Mouse (Mus musculus): Measurements from ENCODE around the gene Plpp7. TPM values are rescaled to one million over a fixed set of nuclear protein-coding genes. Genes with fewer than 3 reads are reported as not detected.
A peak's percentile ranks its signal among the peaks of the same experiment; 100 is the strongest.

Gene Plpp7
- polyA plus RNA-seq, 1 experiment from 2014 or later, result 11.7 TPM

DNA sequence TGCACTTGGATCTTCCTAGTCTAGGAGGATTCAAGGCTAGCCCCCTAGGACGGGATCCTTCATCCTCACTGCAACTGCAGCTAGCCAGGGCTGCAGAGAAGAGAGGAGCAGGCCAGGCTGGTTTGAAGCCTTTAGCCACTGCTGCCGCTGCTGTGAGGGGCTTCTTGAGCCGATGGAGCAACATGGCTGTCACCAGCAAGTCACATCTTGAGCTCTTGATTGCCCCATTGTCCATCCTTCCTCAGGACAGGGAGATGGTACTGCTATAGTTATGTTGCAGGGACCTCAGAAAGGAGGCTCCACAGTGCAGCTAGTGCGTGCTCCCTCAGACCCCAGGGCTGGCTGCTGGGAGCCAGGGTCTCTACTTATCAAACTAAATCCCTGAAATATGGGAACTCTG, 37.5 kb upstream of the Plpp7 start:
- no peak for DNase-seq (ENCODE audit: low spot score)
- no peak for ATAC-seq (ENCODE audit: low read depth)
- 79% methylated on average over 4 of the region's 4 CpGs for WGBS
- Histone ChIP-seq H3K4me3 (ENCODE audit: low read depth, low read length) (no peak overlapping the region), H3K27me3 (replicated peaks; ENCODE audit: control insufficient read depth, insufficient read depth, low read length) (no peaks in the 10 kb centered on the region), H3K4me2 (ENCODE audit: low read depth, low read length) (no peak overlapping the region), H3K27ac (replicated peaks; ENCODE audit: low read depth, low read length) (no peak overlapping the region), H3K36me3 (ENCODE audit: control insufficient read depth, insufficient read depth, low read length) (no peaks in the 10 kb centered on the region), H3K9ac (ENCODE audit: low read depth, low read length) (no peak overlapping the region), H3K4me1 (ENCODE audit: control insufficient read depth, insufficient read depth, low read length) (peaks cover 4% of the 10 kb centered on the region; the same call in 1 of the 2 replicates), H3K9me3 (ENCODE audit: control insufficient read depth, low read length) (no peaks in the 10 kb centered on the region)

DNA sequence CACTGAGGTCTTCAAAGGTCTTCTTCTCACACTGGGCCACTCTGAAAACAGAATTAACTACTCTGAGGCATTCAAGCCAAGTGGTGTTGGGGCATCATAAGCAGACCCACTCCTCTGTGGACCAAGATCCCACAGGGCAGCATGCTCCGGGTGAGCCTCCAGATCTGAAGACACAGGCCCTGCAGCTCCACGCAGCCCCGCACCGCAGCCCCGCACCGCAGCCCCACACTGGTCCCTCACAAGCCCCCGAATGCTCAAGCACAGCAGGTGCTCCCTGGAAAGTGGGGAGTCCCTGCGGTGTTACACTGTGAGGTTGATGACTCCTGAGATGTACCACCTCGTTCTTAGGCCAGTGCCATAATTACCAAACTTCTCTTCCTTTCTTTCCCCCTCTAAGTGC, 37.1 kb upstream of the Plpp7 start:
- H3K4me1 ChIP-seq (ENCODE audit: control insufficient read depth, insufficient read depth, low read length), result peaks cover 4% of the 10 kb centered on the region; the same call in 1 of the 2 replicates
- no peak overlapping the region for H3K4me2 ChIP-seq (ENCODE audit: low read depth, low read length)
- no peak overlapping the region for H3K4me3 ChIP-seq (ENCODE audit: low read depth, low read length)
- WGBS, result 76% methylated on average over 9 of the region's 9 CpGs
- DNase-seq (ENCODE audit: low spot score) (no peak), ATAC-seq (ENCODE audit: low read depth) (no peak)
- no peak overlapping the region for H3K9ac ChIP-seq (ENCODE audit: low read depth, low read length)
- no peaks in the 10 kb centered on the region for H3K27me3 ChIP-seq (replicated peaks; ENCODE audit: control insufficient read depth, insufficient read depth, low read length)
- no peak overlapping the region for H3K27ac ChIP-seq (replicated peaks; ENCODE audit: low read depth, low read length)
- no peaks in the 10 kb centered on the region for H3K9me3 ChIP-seq (ENCODE audit: control insufficient read depth, low read length)
- no peaks in the 10 kb centered on the region for H3K36me3 ChIP-seq (ENCODE audit: control insufficient read depth, insufficient read depth, low read length)

- 36% methylated on average over 5 of the region's 5 CpGs for WGBS
Observed at GRCm38 (mm10) chr2:32058716-32059115, 36.6 kb upstream of the Plpp7 start.

GRCm38 (mm10) chr2:32059613-32060012, 35.7 kb upstream of the Plpp7 start:
- Histone ChIP-seq H3K36me3 (ENCODE audit: control insufficient read depth, insufficient read depth, low read length) (no peaks in the 10 kb centered on the region), H3K4me3 (ENCODE audit: low read depth, low read length) (no peak overlapping the region), H3K4me2 (ENCODE audit: low read depth, low read length) (no peak overlapping the region), H3K27me3 (replicated peaks; ENCODE audit: control insufficient read depth, insufficient read depth, low read length) (no peaks in the 10 kb centered on the region), H3K9me3 (ENCODE audit: control insufficient read depth, low read length) (no peaks in the 10 kb centered on the region), H3K27ac (replicated peaks; ENCODE audit: low read depth, low read length) (no peak overlapping the region), H3K9ac (ENCODE audit: low read depth, low read length) (no peak overlapping the region), H3K4me1 (ENCODE audit: control insufficient read depth, insufficient read depth, low read length) (peaks cover 4% of the 10 kb centered on the region; the same call in 1 of the 2 replicates)
- DNase-seq (ENCODE audit: low spot score) (no peak), ATAC-seq (ENCODE audit: low read depth) (no peak)
- WGBS, result 77% methylated on average over 6 of the region's 6 CpGs

More at GRCm38 (mm10) chr2:32058716-32059115, 36.6 kb upstream of the Plpp7 start:
- no peaks in the 10 kb centered on the region for H3K36me3 ChIP-seq (ENCODE audit: control insufficient read depth, insufficient read depth, low read length)
- no peaks in the 10 kb centered on the region for H3K9me3 ChIP-seq (ENCODE audit: control insufficient read depth, low read length)
- H3K4me3 ChIP-seq (ENCODE audit: low read depth, low read length), result no peak overlapping the region
- H3K27ac ChIP-seq (replicated peaks; ENCODE audit: low read depth, low read length), result no peak overlapping the region
- H3K4me2 ChIP-seq (ENCODE audit: low read depth, low read length), result no peak overlapping the region
- no peaks in the 10 kb centered on the region for H3K27me3 ChIP-seq (replicated peaks; ENCODE audit: control insufficient read depth, insufficient read depth, low read length)
- H3K4me1 ChIP-seq (ENCODE audit: control insufficient read depth, insufficient read depth, low read length), result peaks cover 4% of the 10 kb centered on the region; the same call in 1 of the 2 replicates
- DNase-seq (ENCODE audit: low spot score), result no peak
- no peak for ATAC-seq (ENCODE audit: low read depth)
- no peak overlapping the region for H3K9ac ChIP-seq (ENCODE audit: low read depth, low read length)

DNA sequence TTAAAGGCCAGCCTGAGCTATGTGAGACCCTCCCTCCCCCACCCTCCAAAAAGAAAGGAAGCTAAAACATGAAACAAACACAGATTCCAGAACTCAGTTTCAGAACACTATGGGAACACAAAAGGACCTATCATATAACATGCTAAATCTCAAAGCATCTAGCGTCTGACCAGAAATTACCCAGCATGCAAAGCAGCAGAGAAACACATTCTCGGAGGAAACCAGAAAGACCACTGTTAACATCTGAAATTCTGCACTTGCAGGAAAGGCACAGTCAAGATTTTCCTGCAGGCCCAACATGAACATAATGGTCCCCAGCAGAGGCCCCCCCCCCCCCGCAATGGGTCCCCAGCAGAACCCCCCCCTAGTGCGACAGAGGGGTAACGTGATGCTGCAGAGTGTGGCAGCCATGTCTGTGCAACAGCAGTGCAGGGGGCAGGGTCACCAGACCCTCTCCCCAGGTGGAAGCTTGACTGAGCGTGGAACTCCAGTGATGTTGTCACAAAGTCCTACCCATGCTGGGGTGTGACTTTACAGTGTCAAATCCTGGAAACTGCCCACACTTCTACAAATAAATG, 35.0 kb upstream of the Plpp7 start:
- peak overlapping the region; percentile 20; the same call in 1 of the 2 replicates for H3K4me2 ChIP-seq (ENCODE audit: low read depth, low read length)
- WGBS, result 39% methylated on average over 6 of the region's 6 CpGs

DNA sequence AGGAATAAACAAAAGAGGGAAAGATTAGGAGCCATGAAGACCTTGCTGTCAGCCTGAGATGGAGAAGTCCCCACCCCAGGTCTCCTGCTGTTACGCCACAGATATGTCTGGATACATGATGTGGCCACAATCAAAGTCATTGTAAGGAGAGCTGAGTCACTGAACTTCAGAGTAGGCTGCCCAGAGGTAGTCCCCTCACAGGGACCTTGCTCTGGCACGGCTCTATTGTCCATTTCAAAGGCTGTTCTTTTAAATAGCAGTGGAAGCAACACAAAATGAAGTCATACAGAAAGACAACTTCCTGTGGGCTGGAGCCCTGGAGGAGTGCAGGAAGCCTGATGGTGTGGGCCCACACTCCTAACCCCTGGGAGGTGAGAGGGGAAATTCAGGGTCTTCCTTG, 34.1 kb upstream of the Plpp7 start:
- no peak overlapping the region for H3K4me2 ChIP-seq (ENCODE audit: low read depth, low read length)
- no peak overlapping the region for H3K9ac ChIP-seq (ENCODE audit: low read depth, low read length)
- ATAC-seq (ENCODE audit: low read depth) (no peak), DNase-seq (ENCODE audit: low spot score) (no peak)
- H3K9me3 ChIP-seq (ENCODE audit: control insufficient read depth, low read length), result no peaks in the 10 kb centered on the region
- H3K4me3 ChIP-seq (ENCODE audit: low read depth, low read length), result no peak overlapping the region
- H3K27ac ChIP-seq (replicated peaks; ENCODE audit: low read depth, low read length), result 0 out of 2 replicates have a peak overlapping the region, but pooled peaks have one; percentile 15
- H3K4me1 ChIP-seq (ENCODE audit: control insufficient read depth, insufficient read depth, low read length), result peaks cover 4% of the 10 kb centered on the region; the same call in 1 of the 2 replicates
- WGBS, result 78% methylated on average over 2 of the region's 2 CpGs
- no peaks in the 10 kb centered on the region for H3K36me3 ChIP-seq (ENCODE audit: control insufficient read depth, insufficient read depth, low read length)
- no peaks in the 10 kb centered on the region for H3K27me3 ChIP-seq (replicated peaks; ENCODE audit: control insufficient read depth, insufficient read depth, low read length)

More for the DNA sequence above, 35.0 kb upstream of the Plpp7 start:
- no peaks in the 10 kb centered on the region for H3K27me3 ChIP-seq (replicated peaks; ENCODE audit: control insufficient read depth, insufficient read depth, low read length)
- no peak for DNase-seq (ENCODE audit: low spot score)
- no peak overlapping the region for H3K9ac ChIP-seq (ENCODE audit: low read depth, low read length)
- H3K4me3 ChIP-seq (ENCODE audit: low read depth, low read length), result no peak overlapping the region
- peaks cover 4% of the 10 kb centered on the region; the same call in 1 of the 2 replicates for H3K4me1 ChIP-seq (ENCODE audit: control insufficient read depth, insufficient read depth, low read length)
- no peaks in the 10 kb centered on the region for H3K9me3 ChIP-seq (ENCODE audit: control insufficient read depth, low read length)
- H3K27ac ChIP-seq (replicated peaks; ENCODE audit: low read depth, low read length), result no peak overlapping the region
- H3K36me3 ChIP-seq (ENCODE audit: control insufficient read depth, insufficient read depth, low read length), result no peaks in the 10 kb centered on the region
- no peak for ATAC-seq (ENCODE audit: low read depth)

GRCm38 (mm10) chr2:32061722-32062505, 33.4 kb upstream of the Plpp7 start:
- Histone ChIP-seq H3K36me3 (ENCODE audit: control insufficient read depth, insufficient read depth, low read length) (no peaks in the 10 kb centered on the region), H3K9me3 (ENCODE audit: control insufficient read depth, low read length) (no peaks in the 10 kb centered on the region), H3K27ac (replicated peaks; ENCODE audit: low read depth, low read length) (no peak overlapping the region), H3K4me3 (ENCODE audit: low read depth, low read length) (no peak overlapping the region), H3K9ac (ENCODE audit: low read depth, low read length) (no peak overlapping the region), H3K27me3 (replicated peaks; ENCODE audit: control insufficient read depth, insufficient read depth, low read length) (no peaks in the 10 kb centered on the region), H3K4me2 (ENCODE audit: low read depth, low read length) (no peak overlapping the region), H3K4me1 (ENCODE audit: control insufficient read depth, insufficient read depth, low read length) (peaks cover 4% of the 10 kb centered on the region; the same call in 1 of the 2 replicates)
- DNase-seq (ENCODE audit: low spot score) (no peak), ATAC-seq (ENCODE audit: low read depth) (no peak)
- 58% methylated on average over 12 of the region's 12 CpGs for whole genome bisulfite sequencing

GRCm38 (mm10) chr2:32062626-32063410, 32.5 kb upstream of the Plpp7 start:
- no peak overlapping the region for H3K27ac ChIP-seq (replicated peaks; ENCODE audit: low read depth, low read length)
- H3K9me3 ChIP-seq (ENCODE audit: control insufficient read depth, low read length), result no peaks in the 10 kb centered on the region
- H3K27me3 ChIP-seq (replicated peaks; ENCODE audit: control insufficient read depth, insufficient read depth, low read length), result no peaks in the 10 kb centered on the region
- ATAC-seq (ENCODE audit: low read depth) (no peak), DNase-seq (ENCODE audit: low spot score) (no peak)
- peaks cover 4% of the 10 kb centered on the region; the same call in 1 of the 2 replicates for H3K4me1 ChIP-seq (ENCODE audit: control insufficient read depth, insufficient read depth, low read length)
- no peak overlapping the region for H3K9ac ChIP-seq (ENCODE audit: low read depth, low read length)
- H3K4me2 ChIP-seq (ENCODE audit: low read depth, low read length), result no peak overlapping the region
- no peaks in the 10 kb centered on the region for H3K36me3 ChIP-seq (ENCODE audit: control insufficient read depth, insufficient read depth, low read length)
- no peak overlapping the region for H3K4me3 ChIP-seq (ENCODE audit: low read depth, low read length)
- WGBS, result 81% methylated on average over 15 of the region's 15 CpGs

All from embryonic facial prominence, embryonic 14.5 days (tissue).